Mouse (Mus musculus) midbrain, postnatal 0 days (tissue): ENCODE measurements around the gene Crip1. TPM values are rescaled to one million over a fixed set of nuclear protein-coding genes. Genes with fewer than 3 reads are reported as not detected.
"Not testable (repeated sequence)": the region's sequence is repeated elsewhere in the genome, so short reads cannot be mapped to it uniquely, and the experiment has no call there.

Experiments used
- ATAC-seq: fragments of 200-750 bp; cut with Nextera tagmentation; 2 replicates; pipeline ENCODE4 v1.8.0; 2017; ENCODE audit warnings: moderate number of reproducible peaks, mild to moderate bottlenecking, moderate TSS enrichment, moderate library complexity; ENCODE audit not compliant: low FRiP score
- DNase-seq: peaks from one replicate; pipeline ENCODE4 v3.0.0-alpha.2; 2015; ENCODE audit warnings: low spot score
- H3K27ac ChIP-seq: fragments of 300-500 bp; sonication (generic); 2 replicates; pipeline ENCODE4 v1.5.1; 2014; ENCODE audit warnings: low read depth, mild to moderate bottlenecking, low read length, mixed read lengths
- H3K27me3 ChIP-seq: fragments of 300-500 bp; sonication (generic); 2 replicates; pipeline ENCODE4 v1.6.1; 2014; ENCODE audit warnings: low read length, control low read depth, mixed read lengths; ENCODE audit not compliant: insufficient read depth
- H3K36me3 ChIP-seq: fragments of 300-500 bp; sonication (generic); 2 replicates; pipeline ENCODE4 v1.6.1; 2014; ENCODE audit warnings: low read length, control low read depth, mixed read lengths; ENCODE audit not compliant: insufficient read depth
- H3K4me1 ChIP-seq: fragments of 300-500 bp; sonication (generic); 2 replicates; pipeline ENCODE4 v1.6.1; 2014; ENCODE audit warnings: mild to moderate bottlenecking, control low read depth, antibody characterized with exemption, low read length, mixed read lengths; ENCODE audit not compliant: insufficient read depth
- H3K4me2 ChIP-seq: fragments of 300-500 bp; sonication (generic); 2 replicates; pipeline ENCODE4 v1.6.1; 2014; ENCODE audit warnings: low read depth, mild to moderate bottlenecking, low read length, mixed read lengths; ENCODE audit not compliant: poor library complexity, severe bottlenecking
- H3K4me3 ChIP-seq: fragments of 300-500 bp; sonication (generic); 2 replicates; pipeline ENCODE4 v1.5.1; 2014; ENCODE audit warnings: low read depth, mild to moderate bottlenecking, low read length, moderate library complexity
- H3K9ac ChIP-seq: fragments of 300-500 bp; sonication (generic); replicated peaks from 2 replicates; pipeline ENCODE4 v1.6.1; 2014; ENCODE audit warnings: mild to moderate bottlenecking, low read length, moderate library complexity, mixed read lengths; ENCODE audit not compliant: poor library complexity, severe bottlenecking
- H3K9me3 ChIP-seq: fragments of 300-500 bp; sonication (generic); 2 replicates; pipeline ENCODE4 v1.6.1; 2016; ENCODE audit warnings: low read length, control low read depth
- CTCF ChIP-seq: IDR thresholded peaks from 2 replicates; pipeline ENCODE4 v1.5.1; 2016; ENCODE audit warnings: antibody characterized with exemption, mild to moderate bottlenecking
- WGBS: fragments of 180-500 bp; shearing (Covaris S2); extraction: QIAGEN DNeasy Blood & Tissue Kit; methylation state at CpG from one replicate; pipeline ENCODE4 v1.1.7; 2014; 5-methylcytosine and 5-hydroxymethylcytosine counted together
- polyA plus RNA-seq: library from polyadenylated mRNA; unstranded; fragments of >200 nt; fragmentation: Nextera tagmentation; extraction: Ambion mirVana; gene quantifications from 2 replicates; pipeline ENCODE4 v1.2.1, GENCODE M21; 2015
- total RNA-seq: library from RNA; depleted of rRNA; stranded (reverse); fragments of >200 nt; gene quantifications from 2 replicates; pipeline ENCODE4 v1.2.3, GENCODE M21; 2014

Gene Crip1
- total and polyA plus RNA-seq, 2 experiments from 2014 or later, result 3.9 to 26.0 TPM

DNA sequence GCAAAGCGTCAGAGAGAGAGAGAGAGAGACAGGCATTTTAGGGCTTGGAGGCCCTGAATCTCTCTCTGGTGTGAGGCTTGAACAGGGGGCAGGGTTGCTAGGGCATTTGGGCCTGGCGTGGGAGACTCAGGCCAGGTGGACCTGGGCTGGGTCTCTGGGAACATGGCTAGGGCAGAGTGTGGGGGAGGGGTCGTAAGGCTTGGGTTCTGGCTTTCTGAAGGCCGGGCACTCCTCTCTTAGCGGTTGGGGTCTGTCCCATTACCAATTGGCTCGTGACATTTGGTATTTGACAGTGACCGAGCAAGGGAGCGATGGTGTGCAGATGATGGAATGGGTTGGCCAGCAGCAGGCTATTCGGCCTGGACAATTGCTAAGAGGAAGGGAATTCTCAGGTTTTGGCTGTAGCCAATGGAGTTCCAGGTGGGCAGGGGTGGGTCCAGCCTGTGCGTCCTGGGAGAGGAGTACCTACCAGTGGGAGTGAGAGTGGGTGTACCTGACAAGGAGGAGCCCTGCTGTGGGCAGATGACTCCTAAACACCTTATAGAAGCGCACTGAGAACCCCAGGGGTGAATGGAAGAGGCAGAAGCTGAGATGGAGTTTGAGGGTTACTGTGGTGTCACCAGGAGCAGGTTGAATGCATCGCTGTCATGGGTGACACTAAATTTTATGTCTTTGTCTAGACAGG is 40.4 kb downstream of the Crip1 start:
- Histone ChIP-seq H3K4me2 (peak overlapping the region; percentile 95), H3K9ac (peak overlapping the region; percentile 88), H3K9me3 (no peaks in the 10 kb centered on the region), H3K4me3 (peak overlapping the region; percentile 69), H3K27me3 (no peaks in the 10 kb centered on the region), H3K27ac (peak overlapping the region; percentile 77), H3K36me3 (peaks cover 30% of the 10 kb centered on the region), H3K4me1 (peaks cover 11% of the 10 kb centered on the region)
- 41% methylated on average over 12 of the region's 12 CpGs for WGBS
- no peak for TF ChIP-seq CTCF
- ATAC-seq (0 out of 2 replicates have a peak, but pooled peaks have one; percentile 4), DNase-seq (no peak)

GRCm38 (mm10) chr12:113187011-113187375 is 40.9 kb downstream of the Crip1 start:
- Histone ChIP-seq H3K27ac (peak overlapping the region; percentile 26; the same call in 1 of the 2 replicates), H3K4me1 (peaks cover 11% of the 10 kb centered on the region), H3K36me3 (peaks cover 31% of the 10 kb centered on the region), H3K9me3 (no peaks in the 10 kb centered on the region), H3K9ac (peak overlapping the region; percentile 88), H3K4me2 (peak overlapping the region; percentile 95), H3K27me3 (no peaks in the 10 kb centered on the region), H3K4me3 (peak overlapping the region; percentile 69)
- WGBS, result 56% methylated on average over 4 of the region's 4 CpGs
- no peak for TF ChIP-seq CTCF
- ATAC-seq, result no peak
- DNase-seq, result no peak

DNA sequence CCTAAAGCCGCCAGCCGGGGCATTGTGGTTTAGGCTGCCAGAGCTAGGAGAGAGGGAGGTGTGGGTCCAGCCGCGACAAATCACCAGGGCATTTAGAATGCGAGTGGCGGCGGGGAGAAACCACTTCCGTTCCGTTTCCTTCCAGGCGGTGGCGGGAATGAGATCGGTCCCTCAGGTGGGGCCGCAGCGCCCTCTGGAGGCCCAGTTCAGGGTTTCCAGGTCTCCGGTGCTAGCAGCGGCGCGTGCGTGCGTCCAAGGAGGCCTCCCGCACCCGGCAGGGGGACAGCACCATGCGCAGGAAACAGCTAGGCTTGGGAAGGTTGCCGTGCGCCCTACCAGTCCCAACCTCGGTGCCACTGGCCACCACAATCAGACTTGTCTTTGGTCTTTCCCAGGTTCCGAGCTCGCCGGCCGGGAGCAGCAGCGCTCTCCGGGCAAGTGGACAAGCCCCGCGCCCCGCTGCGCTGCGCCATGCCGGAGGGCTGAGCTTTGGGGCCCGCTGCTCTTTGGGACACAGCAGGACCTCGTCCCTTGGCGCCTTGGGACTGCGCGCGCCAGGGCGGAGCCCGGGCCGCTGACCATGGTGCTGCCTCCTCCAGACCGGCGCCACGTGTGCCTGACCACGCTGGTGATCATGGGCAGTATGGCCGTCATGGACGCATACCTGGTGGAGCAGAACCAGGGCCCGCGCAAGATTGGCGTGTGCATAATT is 41.6 kb downstream of the Crip1 start:
- Histone ChIP-seq H3K9ac (peak overlapping the region; percentile 88), H3K4me3 (peak overlapping the region; percentile 69), H3K36me3 (peaks cover 31% of the 10 kb centered on the region), H3K4me2 (peak overlapping the region; percentile 95), H3K9me3 (no peaks in the 10 kb centered on the region), H3K27ac (no peak overlapping the region), H3K4me1 (peaks cover 11% of the 10 kb centered on the region), H3K27me3 (no peaks in the 10 kb centered on the region)
- DNase-seq (peak; percentile 93), ATAC-seq (peak; percentile 50)
- WGBS, result 5% methylated on average over 55 of the region's 56 CpGs
- TF ChIP-seq CTCF, result peak; percentile 94

GRCm38 (mm10) chr12:113188349-113189055 is 42.4 kb downstream of the Crip1 start:
- no peaks in the 10 kb centered on the region for H3K9me3 ChIP-seq
- no peak overlapping the region for H3K27ac ChIP-seq
- peak overlapping the region; percentile 95 for H3K4me2 ChIP-seq
- peak overlapping the region; percentile 69 for H3K4me3 ChIP-seq
- peaks cover 31% of the 10 kb centered on the region for H3K36me3 ChIP-seq
- H3K4me1 ChIP-seq, result peaks cover 11% of the 10 kb centered on the region
- DNase-seq (no peak), ATAC-seq (peak; percentile 2; the same call in 1 of the 2 replicates)
- H3K27me3 ChIP-seq, result no peaks in the 10 kb centered on the region
- H3K9ac ChIP-seq, result peak overlapping the region; percentile 88
- WGBS, result 92% methylated on average over 50 of the region's 51 CpGs
- no peak for TF ChIP-seq CTCF

GRCm38 (mm10) chr12:113193423-113193822 is 47.3 kb downstream of the Crip1 start:
- Histone ChIP-seq H3K27ac (no peak overlapping the region), H3K27me3 (no peaks in the 10 kb centered on the region), H3K9me3 (no peaks in the 10 kb centered on the region), H3K4me3 (no peak overlapping the region), H3K36me3 (peaks cover 29% of the 10 kb centered on the region), H3K9ac (no peak overlapping the region), H3K4me1 (no peaks in the 10 kb centered on the region), H3K4me2 (no peak overlapping the region)
- no peak for DNase-seq
- no peak for TF ChIP-seq CTCF
- ATAC-seq, result no peak; the same call in 1 of the 2 replicates
- WGBS, result 69% methylated on average over 2 of the region's 2 CpGs

GRCm38 (mm10) chr12:113199132-113199531 is 53.0 kb downstream of the Crip1 start:
- not testable (repeated sequence) for H3K4me3 ChIP-seq, H3K9ac ChIP-seq, H3K27ac ChIP-seq, ATAC-seq, DNase-seq, H3K4me1 ChIP-seq, H3K4me2 ChIP-seq, H3K36me3 ChIP-seq, H3K27me3 ChIP-seq, H3K9me3 ChIP-seq
- 100% methylated on average over 2 of the region's 6 CpGs for WGBS
